Mouse (Mus musculus): ENCODE results near the gene Arid4a. TPM values are rescaled to one million over a fixed set of nuclear protein-coding genes. Genes with fewer than 3 reads are reported as not detected.

The Arid4a gene
- polyA plus RNA-seq, 1 experiment from 2014 or later = 19.3 TPM

DNA sequence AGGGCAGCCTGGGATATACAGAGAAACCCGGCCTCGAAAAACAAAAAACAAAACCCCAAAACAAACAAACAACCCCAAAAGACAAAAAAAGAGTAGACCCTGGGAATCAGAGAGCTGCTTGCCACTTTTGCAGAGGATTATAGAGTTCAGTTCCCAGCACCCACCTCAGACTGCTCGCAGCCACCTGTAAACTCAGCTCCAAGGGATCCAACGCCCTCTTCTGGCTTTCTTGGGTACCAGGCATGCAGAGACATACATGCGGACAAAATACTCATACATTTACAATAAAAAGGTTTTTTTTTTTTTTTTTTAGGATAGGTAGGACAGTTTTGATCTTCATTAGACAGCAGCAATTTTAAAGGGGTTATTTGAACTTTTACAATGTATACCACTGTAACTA, 18.6 kb upstream of the Arid4a start:
- no peak for ATAC-seq
- DNase-seq = no peak
- Histone ChIP-seq H3K27ac (ENCODE audit: low read depth) (no peak overlapping the region), H3K4me1 (ENCODE audit: insufficient read depth) (peaks cover 13% of the 10 kb centered on the region), H3K4me3 (ENCODE audit: low read depth, low read length) (no peak overlapping the region), H3K4me2 (ENCODE audit: low read depth, low read length) (no peak overlapping the region), H3K27me3 (ENCODE audit: insufficient read depth, low read length) (no peaks in the 10 kb centered on the region), H3K36me3 (replicated peaks; ENCODE audit: insufficient read depth, low read length) (peaks cover 35% of the 10 kb centered on the region), H3K9me3 (ENCODE audit: low read length) (no peaks in the 10 kb centered on the region), H3K9ac (replicated peaks) (no peak overlapping the region)
- WGBS (ENCODE audit: insufficient replicate concordance) = 88% methylated on average over 5 of the region's 5 CpGs
- TF ChIP-seq EP300 (IDR thresholded peaks at IDR 0.05; ENCODE audit: low read depth) = no peak
- TF ChIP-seq CTCF (IDR thresholded peaks at IDR 0.05; ENCODE audit: low read depth) = peak; percentile 25; the same call in 1 of the 2 replicates

DNA sequence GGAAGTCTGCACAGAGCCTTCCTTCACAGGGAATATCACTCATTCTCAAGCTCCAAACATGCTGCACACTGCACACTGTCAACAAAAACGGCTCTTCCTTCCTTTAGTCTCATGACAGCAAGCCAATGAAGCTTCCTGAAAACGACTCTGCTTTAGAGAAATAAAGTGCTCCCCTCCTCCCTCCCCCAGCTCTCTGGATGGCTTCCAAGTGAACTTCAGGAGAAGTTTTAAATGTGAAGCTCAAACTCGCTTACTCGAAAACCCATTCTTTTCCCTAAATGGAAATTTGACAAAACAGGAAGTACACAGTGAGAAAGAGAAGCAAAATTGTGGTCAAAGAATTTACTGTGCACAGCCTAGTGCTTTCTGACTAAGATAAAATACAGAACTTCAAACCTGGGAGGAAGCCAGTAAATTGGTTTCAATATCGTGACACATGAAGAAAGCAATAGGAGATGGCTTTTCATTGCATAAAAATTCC, 16.3 kb upstream of the Arid4a start:
- WGBS (ENCODE audit: insufficient replicate concordance) = 8% methylated on average over 5 of the region's 5 CpGs
- peaks cover 13% of the 10 kb centered on the region for H3K4me1 ChIP-seq (ENCODE audit: insufficient read depth)

DNA sequence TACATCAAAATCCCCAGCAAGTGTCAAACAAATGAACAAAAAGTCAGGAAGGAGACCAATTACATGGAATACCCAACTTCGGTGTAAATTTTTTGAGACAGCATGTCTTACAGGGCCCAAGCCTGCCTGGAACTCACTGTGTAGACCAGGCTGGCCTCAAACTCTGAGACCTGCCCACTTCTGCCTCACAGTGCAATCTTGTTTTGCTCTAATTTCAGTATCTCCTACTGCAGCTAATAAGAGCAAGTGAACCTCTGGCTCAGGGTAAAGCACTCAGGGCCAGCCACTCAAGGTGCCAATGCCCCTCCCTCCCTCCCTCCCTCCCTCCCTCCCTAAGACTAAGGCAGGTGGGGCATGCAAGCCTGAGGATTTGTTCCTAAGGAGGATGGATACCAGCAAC, 15.4 kb upstream of the Arid4a start:
- Histone ChIP-seq H3K4me1 (ENCODE audit: insufficient read depth) (peaks cover 13% of the 10 kb centered on the region), H3K9me3 (ENCODE audit: low read length) (no peaks in the 10 kb centered on the region), H3K36me3 (replicated peaks; ENCODE audit: insufficient read depth, low read length) (peaks cover 31% of the 10 kb centered on the region), H3K9ac (replicated peaks) (no peak overlapping the region), H3K27ac (ENCODE audit: low read depth) (peak overlapping the region; percentile 45), H3K27me3 (ENCODE audit: insufficient read depth, low read length) (no peaks in the 10 kb centered on the region), H3K4me2 (ENCODE audit: low read depth, low read length) (no peak overlapping the region), H3K4me3 (ENCODE audit: low read depth, low read length) (no peak overlapping the region)
- 71% methylated on average over 1 of the region's 1 CpGs for WGBS (ENCODE audit: insufficient replicate concordance)
- no peak for ATAC-seq
- no peak for DNase-seq
- TF ChIP-seq CTCF (IDR thresholded peaks at IDR 0.05; ENCODE audit: low read depth) (no peak), EP300 (IDR thresholded peaks at IDR 0.05; ENCODE audit: low read depth) (no peak)

More for the DNA sequence above, 16.3 kb upstream of the Arid4a start:
- DNase-seq = peak; percentile 60
- peaks cover 28% of the 10 kb centered on the region for H3K36me3 ChIP-seq (replicated peaks; ENCODE audit: insufficient read depth, low read length)
- H3K27ac ChIP-seq (ENCODE audit: low read depth) = peak overlapping the region; percentile 45
- TF ChIP-seq EP300 (IDR thresholded peaks at IDR 0.05; ENCODE audit: low read depth) (peak; percentile 42; the same call in 1 of the 2 replicates), CTCF (IDR thresholded peaks at IDR 0.05; ENCODE audit: low read depth) (no peak)
- no peaks in the 10 kb centered on the region for H3K27me3 ChIP-seq (ENCODE audit: insufficient read depth, low read length)
- H3K9me3 ChIP-seq (ENCODE audit: low read length) = no peaks in the 10 kb centered on the region
- H3K4me2 ChIP-seq (ENCODE audit: low read depth, low read length) = peak overlapping the region; percentile 29
- peak; percentile 68 for ATAC-seq
- H3K4me3 ChIP-seq (ENCODE audit: low read depth, low read length) = no peak overlapping the region
- H3K9ac ChIP-seq (replicated peaks) = 0 out of 2 replicates have a peak overlapping the region, but pooled peaks have one; percentile 2

DNA sequence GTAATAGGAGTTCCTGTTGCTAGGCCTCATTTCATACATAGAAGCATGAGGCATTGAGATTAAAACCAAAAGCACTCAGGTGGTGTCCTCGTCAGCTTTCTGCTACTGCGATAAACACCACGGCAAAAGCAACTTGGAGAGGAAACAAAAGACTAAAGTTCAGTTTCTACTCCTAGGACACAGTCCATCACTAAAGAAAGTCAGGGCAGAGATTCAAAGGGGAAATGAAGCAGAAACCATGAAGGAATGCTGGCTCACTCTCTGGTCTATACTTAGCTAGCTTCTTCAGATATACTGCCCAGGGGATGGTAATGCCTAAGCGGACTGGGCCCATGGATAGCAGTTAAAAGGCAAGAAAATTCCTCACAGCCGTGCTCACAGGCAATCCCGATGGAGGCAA, 14.3 kb upstream of the Arid4a start:
- no peak overlapping the region for H3K4me3 ChIP-seq (ENCODE audit: low read depth, low read length)
- ATAC-seq = no peak
- H3K36me3 ChIP-seq (replicated peaks; ENCODE audit: insufficient read depth, low read length) = peaks cover 29% of the 10 kb centered on the region
- 0 out of 2 replicates have a peak overlapping the region, but pooled peaks have one; percentile 25 for H3K27ac ChIP-seq (ENCODE audit: low read depth)
- H3K4me1 ChIP-seq (ENCODE audit: insufficient read depth) = peaks cover 13% of the 10 kb centered on the region
- H3K27me3 ChIP-seq (ENCODE audit: insufficient read depth, low read length) = no peaks in the 10 kb centered on the region
- no peaks in the 10 kb centered on the region for H3K9me3 ChIP-seq (ENCODE audit: low read length)
- H3K4me2 ChIP-seq (ENCODE audit: low read depth, low read length) = no peak overlapping the region
- H3K9ac ChIP-seq (replicated peaks) = no peak overlapping the region
- 71% methylated on average over 6 of the region's 6 CpGs for WGBS (ENCODE audit: insufficient replicate concordance)
- TF ChIP-seq EP300 (IDR thresholded peaks at IDR 0.05; ENCODE audit: low read depth) (no peak), CTCF (IDR thresholded peaks at IDR 0.05; ENCODE audit: low read depth) (no peak)
- no peak for DNase-seq

DNA sequence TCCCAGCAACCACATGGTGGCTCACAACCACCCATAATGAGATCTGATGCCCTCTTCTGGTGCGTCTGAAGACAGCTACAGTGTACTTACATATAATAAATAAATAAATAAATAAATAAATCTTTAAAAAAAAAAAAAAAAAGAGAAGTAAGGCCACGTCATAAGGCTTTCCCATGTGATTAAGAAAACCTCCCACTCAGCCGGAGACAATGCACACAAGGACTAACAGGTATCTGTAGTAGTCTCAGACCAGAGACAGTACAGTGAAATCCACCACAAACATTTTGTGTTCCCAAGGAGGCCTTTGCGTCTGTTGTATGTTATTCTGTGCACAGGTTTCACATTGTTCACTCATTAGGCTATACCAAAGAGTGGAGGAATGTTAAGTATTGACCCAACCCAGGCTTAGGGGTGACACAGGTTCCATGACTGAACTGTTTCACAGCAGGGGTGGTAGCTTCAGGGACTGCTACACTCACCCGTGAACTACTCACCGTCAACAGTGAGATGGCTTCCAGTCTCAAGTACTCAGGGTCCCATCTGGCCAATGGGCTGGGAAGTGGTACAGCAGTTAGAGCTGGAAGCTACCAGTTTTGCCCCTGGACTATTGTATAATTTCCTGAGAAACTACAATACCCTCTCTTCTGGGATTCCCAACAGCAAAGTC, 11.9 kb upstream of the Arid4a start:
- ATAC-seq = no peak
- Histone ChIP-seq H3K27me3 (ENCODE audit: insufficient read depth, low read length) (no peaks in the 10 kb centered on the region), H3K4me2 (ENCODE audit: low read depth, low read length) (no peak overlapping the region), H3K9me3 (ENCODE audit: low read length) (no peaks in the 10 kb centered on the region), H3K27ac (ENCODE audit: low read depth) (no peak overlapping the region), H3K36me3 (replicated peaks; ENCODE audit: insufficient read depth, low read length) (peaks cover 36% of the 10 kb centered on the region), H3K9ac (replicated peaks) (no peak overlapping the region), H3K4me3 (ENCODE audit: low read depth, low read length) (no peak overlapping the region), H3K4me1 (ENCODE audit: insufficient read depth) (peaks cover 8% of the 10 kb centered on the region)
- WGBS (ENCODE audit: insufficient replicate concordance) = 71% methylated on average over 5 of the region's 6 CpGs
- TF ChIP-seq CTCF (IDR thresholded peaks at IDR 0.05; ENCODE audit: low read depth) (no peak), EP300 (IDR thresholded peaks at IDR 0.05; ENCODE audit: low read depth) (no peak)
- DNase-seq = no peak

DNA sequence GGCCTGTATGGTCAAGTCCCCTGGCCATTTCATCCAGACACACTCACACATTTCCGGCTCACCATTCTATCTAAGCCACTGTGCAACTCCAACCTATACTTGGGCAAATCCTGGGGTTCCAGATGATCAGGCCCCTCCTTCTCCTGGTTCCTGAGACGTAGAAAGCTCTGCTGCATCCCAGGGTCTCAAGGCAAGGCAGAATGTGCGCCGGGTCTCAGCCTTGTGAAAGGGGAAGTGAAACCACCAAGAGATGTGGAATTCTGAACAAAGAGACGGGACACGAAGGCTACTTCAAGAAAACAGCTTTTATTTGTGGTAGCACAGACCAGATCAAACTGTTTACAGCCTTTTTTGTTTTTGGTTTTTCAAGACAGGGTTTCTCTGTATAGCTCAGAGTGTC, 9.6 kb upstream of the Arid4a start:
- ATAC-seq = no peak
- 68% methylated on average over 6 of the region's 6 CpGs for WGBS (ENCODE audit: insufficient replicate concordance)
- Histone ChIP-seq H3K27ac (ENCODE audit: low read depth) (no peak overlapping the region), H3K4me1 (ENCODE audit: insufficient read depth) (no peaks in the 10 kb centered on the region; the same call in 1 of the 2 replicates), H3K36me3 (replicated peaks; ENCODE audit: insufficient read depth, low read length) (peaks cover 51% of the 10 kb centered on the region), H3K4me2 (ENCODE audit: low read depth, low read length) (no peak overlapping the region), H3K9me3 (ENCODE audit: low read length) (no peaks in the 10 kb centered on the region), H3K27me3 (ENCODE audit: insufficient read depth, low read length) (no peaks in the 10 kb centered on the region), H3K4me3 (ENCODE audit: low read depth, low read length) (no peak overlapping the region), H3K9ac (replicated peaks) (no peak overlapping the region)
- no peak for TF ChIP-seq EP300 (IDR thresholded peaks at IDR 0.05; ENCODE audit: low read depth)
- no peak for TF ChIP-seq CTCF (IDR thresholded peaks at IDR 0.05; ENCODE audit: low read depth)
- no peak for DNase-seq
